Mouse (Mus musculus): ENCODE measurements around the gene Ttl.

Ttl gene

GRCm38 (mm10) chr2:129087520-129087919 lies 21.8 kb downstream of the Ttl start:
- no peak for DNase-seq

GRCm38 (mm10) chr2:129090370-129090769 lies 24.6 kb downstream of the Ttl start:
- DNase-seq = no peak

GRCm38 (mm10) chr2:129092810-129093209 lies 27.1 kb downstream of the Ttl start:
- DNase-seq = no peak

DNA sequence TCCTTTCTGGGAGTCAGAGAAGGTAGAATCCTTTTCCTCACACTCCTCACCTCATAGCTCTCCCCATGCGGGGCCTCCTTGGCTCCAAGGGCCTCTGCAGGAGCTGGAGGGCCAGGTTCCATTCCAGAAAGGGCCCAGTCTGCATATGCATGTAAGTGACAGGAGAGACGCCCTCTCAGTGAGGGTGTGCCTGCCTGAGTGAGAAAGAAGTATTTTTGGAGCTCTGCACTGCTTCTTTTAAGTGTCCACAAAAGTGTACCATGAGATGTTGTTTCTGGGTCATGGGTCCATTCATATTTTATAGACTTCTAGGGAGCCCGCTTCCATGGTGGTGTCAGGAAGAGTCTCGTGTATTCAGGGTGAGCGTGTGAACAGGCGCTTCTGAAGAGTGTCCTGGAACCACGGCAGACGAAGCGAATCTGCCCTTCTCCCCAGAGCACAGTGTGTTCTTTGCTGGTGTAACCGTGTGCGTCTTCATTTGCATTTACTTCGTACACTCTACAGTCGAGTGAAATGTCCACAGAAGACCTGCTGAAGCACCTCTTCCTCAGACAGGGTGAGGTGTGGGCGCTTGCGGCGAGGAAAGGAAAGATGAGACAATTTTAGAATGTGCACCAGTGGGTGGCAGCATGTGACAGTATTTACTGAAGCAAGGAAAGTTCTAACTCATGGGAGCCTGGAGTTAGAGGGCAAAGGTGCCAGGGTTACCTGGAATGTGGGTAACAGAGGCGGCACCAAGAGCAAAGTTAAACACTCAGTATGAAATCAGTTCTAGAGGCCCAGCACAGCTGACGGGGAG lies 28.4 kb downstream of the Ttl start:
- DNase-seq = peak; percentile 11 to 33

GRCm38 (mm10) chr2:129100784-129101310 lies 35.1 kb downstream of the Ttl start, which contains the start of gene Polr1b:
Gene Polr1b (plus strand): TSS chr2:129100995.
- DNase-seq = peak; percentile 94 to 95

- no peak for DNase-seq
Measured at GRCm38 (mm10) chr2:129112924-129113323, 47.2 kb downstream of the Ttl start.

- no peak for DNase-seq
Measured at GRCm38 (mm10) chr2:129115706-129116367, 50.1 kb downstream of the Ttl start.

- DNase-seq = no peak
Measured at GRCm38 (mm10) chr2:129116368-129116739, 50.6 kb downstream of the Ttl start.

DNA sequence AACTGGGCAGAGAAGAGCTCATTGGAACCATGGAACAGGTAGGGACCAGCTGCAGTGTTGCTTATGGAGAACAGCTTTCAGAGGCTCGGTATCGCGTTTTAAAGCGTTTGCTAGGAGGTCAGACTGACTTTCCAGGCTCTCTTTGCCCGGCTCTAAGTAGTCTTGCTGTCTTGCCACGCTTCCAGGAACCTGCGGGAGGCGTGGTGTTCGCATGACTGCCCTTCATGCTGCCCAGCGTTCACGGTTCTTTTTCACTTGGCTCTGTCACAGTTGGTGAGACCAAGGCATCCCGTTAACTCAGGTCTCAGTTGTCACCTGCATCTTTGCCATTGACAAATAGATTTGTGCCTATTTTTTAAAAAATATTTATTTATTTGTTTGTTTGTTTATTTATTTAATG lies 52.3 kb downstream of the Ttl start:
- DNase-seq = no peak

DNA sequence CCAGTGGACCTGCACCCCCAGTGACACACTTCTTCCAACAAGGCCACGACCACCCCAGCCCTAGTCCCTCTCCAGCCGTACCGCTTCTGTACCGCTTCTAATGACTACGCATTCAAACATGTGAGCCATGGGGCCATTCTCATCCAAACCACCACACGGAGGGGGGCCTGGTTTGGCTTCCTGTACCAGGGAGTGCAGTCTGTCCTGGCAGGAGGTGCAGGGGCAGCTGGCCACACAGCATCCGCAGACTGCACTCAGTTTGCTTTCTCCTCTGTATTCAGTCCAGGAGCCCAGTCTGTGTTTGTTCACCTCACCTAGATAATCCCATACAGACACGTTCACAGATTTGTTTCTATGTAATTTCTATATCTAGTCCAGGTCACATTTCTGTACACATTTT lies 56.2 kb downstream of the Ttl start:
- no peak for DNase-seq

DNA sequence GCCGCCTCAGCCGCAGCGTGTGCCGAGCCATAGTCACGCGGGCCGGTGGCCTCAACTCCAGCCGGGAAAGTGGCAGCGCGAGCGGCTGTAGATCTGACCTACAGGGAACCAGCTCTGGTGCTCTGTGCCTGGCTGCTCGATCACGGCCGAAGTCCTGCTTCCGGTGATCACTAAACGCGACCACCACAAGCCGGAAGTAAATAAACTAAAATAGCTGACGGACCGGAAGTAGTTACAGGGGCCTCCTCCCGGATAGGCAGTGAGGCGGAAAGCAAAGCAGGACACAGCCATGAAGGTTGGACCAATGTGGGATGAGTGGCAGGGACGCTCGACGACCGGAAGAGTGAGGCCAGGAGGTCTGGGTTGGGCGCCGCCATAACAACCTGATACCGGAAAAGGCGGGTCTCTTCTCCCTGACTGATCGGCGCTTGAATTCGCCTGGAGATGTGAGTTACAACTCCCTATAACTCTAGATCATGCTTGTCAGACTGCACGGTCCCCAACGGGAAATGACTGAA lies 63.7 kb downstream of the Ttl start, which contains the start of gene Chchd5:
Gene Chchd5 (plus strand): TSS at position 289 of the 518 bp plus-strand sequence.
- DNase-seq = peak; percentile 96 to 97

DNA sequence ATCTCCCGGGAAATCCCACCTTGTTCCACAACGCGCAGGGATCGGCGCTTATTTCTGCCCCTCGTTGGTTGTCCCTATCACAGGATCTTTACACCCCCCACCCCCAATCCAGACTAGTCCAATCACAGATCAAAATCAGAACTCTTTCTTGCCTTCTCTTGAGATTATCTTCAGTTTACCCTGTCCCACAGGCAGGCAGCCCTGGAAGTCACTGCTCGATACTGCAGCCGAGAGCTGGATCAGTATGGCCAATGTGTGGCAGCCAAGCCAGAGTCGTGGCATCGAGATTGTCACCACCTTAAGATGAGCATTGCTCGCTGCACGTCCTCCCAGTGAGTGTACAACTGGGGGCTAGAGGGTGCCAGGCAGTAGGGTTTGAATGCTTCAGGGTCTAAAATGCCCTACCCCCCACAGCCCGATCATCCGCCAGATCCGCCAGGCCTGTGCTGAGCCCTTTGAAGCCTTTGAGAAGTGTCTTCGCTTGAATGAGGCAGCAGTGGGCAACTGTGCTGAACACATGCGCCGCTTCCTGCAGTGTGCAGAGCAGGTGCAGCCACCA lies 64.3 kb downstream of the Ttl start:
- no peak for DNase-seq

GRCm38 (mm10) chr2:129130776-129131175 lies 65.0 kb downstream of the Ttl start:
- no peak for DNase-seq

- no peak for DNase-seq
Measured at GRCm38 (mm10) chr2:129132231-129132630, 66.5 kb downstream of the Ttl start.

GRCm38 (mm10) chr2:129133006-129133805 lies 67.5 kb downstream of the Ttl start:
- DNase-seq = no peak

GRCm38 (mm10) chr2:129139906-129140305 lies 74.2 kb downstream of the Ttl start:
- DNase-seq = no peak

Measured in lung, adult 18-20 months (tissue).